Mouse (Mus musculus): Measurements from ENCODE around the gene Zkscan6.

DNA sequence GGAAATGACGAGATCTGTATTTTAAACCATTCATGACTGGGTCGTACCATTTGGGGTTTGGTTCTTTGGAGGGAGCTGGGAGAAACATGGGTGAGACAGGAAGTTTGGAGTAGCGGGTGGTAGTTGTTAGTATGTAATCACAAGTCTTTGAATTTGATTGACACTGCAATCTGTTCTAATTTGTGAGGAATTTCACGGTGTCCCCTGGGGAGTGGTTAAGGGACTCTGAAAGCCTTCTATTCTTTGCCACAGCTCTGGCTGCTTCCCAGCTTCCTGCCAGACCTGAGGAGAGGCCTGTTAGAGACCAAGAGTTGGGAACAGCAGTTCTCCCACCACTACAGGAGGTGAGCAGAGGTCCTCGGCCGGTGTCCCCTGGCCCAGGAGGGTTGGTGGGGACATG, 9.3 kb downstream of the Zkscan6 start:
- TF ChIP-seq CTCF (IDR thresholded peaks at IDR 0.05; ENCODE audit: extremely low read depth, insufficient read length, insufficient replicate concordance, low read depth, low read length) (no peak), POLR2A (IDR thresholded peaks at IDR 0.05; ENCODE audit: low read depth, low read length) (no peak)

Measured in small intestine, adult 2 months (tissue).